Mouse (Mus musculus): ENCODE measurements around the gene Rab4a. TPM values are rescaled to one million over a fixed set of nuclear protein-coding genes. Genes with fewer than 3 reads are reported as not detected.

Gene Rab4a
- polyA plus RNA-seq, 1 experiment from 2014 or later = 36.3 TPM

DNA sequence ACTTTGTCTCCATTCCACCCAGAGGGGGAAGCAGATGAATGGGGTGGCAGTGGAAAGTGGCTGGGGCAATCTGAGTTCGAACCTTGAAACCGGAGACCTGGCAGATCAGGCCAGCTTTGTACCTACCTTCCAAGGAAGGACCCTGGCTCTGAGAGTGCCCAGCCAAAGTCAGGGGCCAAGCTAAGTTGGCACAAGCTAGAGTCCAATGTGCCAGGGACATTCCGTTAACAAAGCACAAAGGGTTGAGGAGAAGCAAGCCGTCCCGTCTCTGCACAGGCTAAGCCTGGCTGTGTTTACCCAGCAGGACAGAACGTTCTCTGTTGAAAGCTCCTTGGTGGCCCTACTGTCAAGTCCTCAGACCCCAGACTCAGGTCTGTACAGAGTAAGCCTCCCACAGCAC is 19.6 kb upstream of the Rab4a start:
- Histone ChIP-seq H3K4me3 (ENCODE audit: low read depth, low read length) (no peak overlapping the region), H3K36me3 (replicated peaks; ENCODE audit: insufficient read depth, low read length) (no peaks in the 10 kb centered on the region), H3K27ac (ENCODE audit: low read depth) (no peak overlapping the region), H3K27me3 (ENCODE audit: insufficient read depth, low read length) (no peaks in the 10 kb centered on the region), H3K4me1 (ENCODE audit: insufficient read depth) (peaks cover 4% of the 10 kb centered on the region), H3K9me3 (ENCODE audit: low read length) (no peaks in the 10 kb centered on the region), H3K4me2 (ENCODE audit: low read depth, low read length) (no peak overlapping the region), H3K9ac (replicated peaks) (no peak overlapping the region)
- TF ChIP-seq CTCF (IDR thresholded peaks at IDR 0.05; ENCODE audit: low read depth) (no peak), EP300 (IDR thresholded peaks at IDR 0.05; ENCODE audit: low read depth) (no peak)
- no peak for DNase-seq
- no peak for ATAC-seq
- WGBS (ENCODE audit: insufficient replicate concordance) = 84% methylated on average over 6 of the region's 6 CpGs

DNA sequence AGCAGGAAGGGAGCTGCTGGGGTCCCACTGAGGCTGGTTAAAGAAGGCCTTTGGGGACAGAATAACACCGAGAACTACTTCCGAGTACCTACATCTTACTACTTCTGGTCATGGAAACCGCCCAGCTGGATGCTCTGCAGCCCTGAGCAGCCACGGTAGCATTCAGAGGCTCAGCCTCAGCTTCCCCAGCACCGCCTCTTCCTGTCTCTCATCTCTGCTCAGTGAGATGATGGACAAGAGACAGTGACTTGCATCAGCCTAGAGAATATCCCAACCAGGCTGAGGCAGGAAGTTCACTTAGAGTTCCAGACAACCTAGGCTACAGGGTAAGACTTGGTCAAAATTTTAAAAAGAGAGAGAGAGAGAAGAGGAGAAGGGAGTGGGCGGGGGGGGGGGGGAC is 19.1 kb upstream of the Rab4a start:
- Histone ChIP-seq H3K27ac (ENCODE audit: low read depth) (no peak overlapping the region), H3K9me3 (ENCODE audit: low read length) (no peaks in the 10 kb centered on the region), H3K9ac (replicated peaks) (no peak overlapping the region), H3K4me1 (ENCODE audit: insufficient read depth) (peaks cover 4% of the 10 kb centered on the region; the same call in 1 of the 2 replicates), H3K4me2 (ENCODE audit: low read depth, low read length) (no peak overlapping the region), H3K27me3 (ENCODE audit: insufficient read depth, low read length) (no peaks in the 10 kb centered on the region), H3K4me3 (ENCODE audit: low read depth, low read length) (no peak overlapping the region), H3K36me3 (replicated peaks; ENCODE audit: insufficient read depth, low read length) (no peaks in the 10 kb centered on the region)
- ATAC-seq (no peak), DNase-seq (no peak)
- WGBS (ENCODE audit: insufficient replicate concordance) = 55% methylated on average over 6 of the region's 6 CpGs
- TF ChIP-seq CTCF (IDR thresholded peaks at IDR 0.05; ENCODE audit: low read depth) (no peak), EP300 (IDR thresholded peaks at IDR 0.05; ENCODE audit: low read depth) (no peak)

DNA sequence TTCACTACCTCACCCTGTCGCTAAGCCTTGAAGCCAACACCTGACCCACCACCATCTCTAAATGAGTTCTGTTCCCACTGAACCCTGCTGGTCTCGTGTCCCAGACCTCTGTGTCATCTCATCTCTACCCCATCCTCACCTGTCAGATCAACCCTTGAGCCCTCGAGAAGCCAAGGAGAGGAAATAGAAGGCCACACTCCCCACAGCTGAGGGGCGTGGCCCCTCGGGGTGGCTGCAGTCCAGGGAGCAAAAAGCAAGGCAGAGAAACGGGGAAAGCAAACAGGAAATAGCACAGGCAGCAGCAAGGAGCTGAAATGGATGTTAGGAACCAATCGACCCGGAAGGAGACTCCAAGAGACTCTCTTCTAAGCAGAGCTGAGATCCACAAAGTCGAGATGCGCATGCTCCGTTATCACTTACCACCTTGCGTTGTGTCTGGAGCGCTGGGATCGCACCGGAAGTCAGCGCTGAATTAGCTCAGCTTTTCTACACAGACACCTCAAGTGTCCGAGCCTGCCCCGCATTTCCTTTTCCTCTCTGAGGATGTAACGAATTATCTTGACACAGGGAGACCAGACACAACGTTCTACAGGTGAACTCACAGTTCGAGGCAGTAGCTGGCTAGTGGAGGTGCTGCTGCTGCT is 18.4 kb upstream of the Rab4a start:
- TF ChIP-seq EP300 (IDR thresholded peaks at IDR 0.05; ENCODE audit: low read depth) (no peak), CTCF (IDR thresholded peaks at IDR 0.05; ENCODE audit: low read depth) (no peak)
- DNase-seq (no peak), ATAC-seq (no peak)
- 34% methylated on average over 21 of the region's 21 CpGs for WGBS (ENCODE audit: insufficient replicate concordance)
- Histone ChIP-seq H3K4me3 (ENCODE audit: low read depth, low read length) (no peak overlapping the region), H3K27me3 (ENCODE audit: insufficient read depth, low read length) (no peaks in the 10 kb centered on the region), H3K9me3 (ENCODE audit: low read length) (no peaks in the 10 kb centered on the region), H3K27ac (ENCODE audit: low read depth) (no peak overlapping the region), H3K4me1 (ENCODE audit: insufficient read depth) (peaks cover 4% of the 10 kb centered on the region; the same call in 1 of the 2 replicates), H3K9ac (replicated peaks) (no peak overlapping the region), H3K4me2 (ENCODE audit: low read depth, low read length) (peak overlapping the region; percentile 47), H3K36me3 (replicated peaks; ENCODE audit: insufficient read depth, low read length) (no peaks in the 10 kb centered on the region)

DNA sequence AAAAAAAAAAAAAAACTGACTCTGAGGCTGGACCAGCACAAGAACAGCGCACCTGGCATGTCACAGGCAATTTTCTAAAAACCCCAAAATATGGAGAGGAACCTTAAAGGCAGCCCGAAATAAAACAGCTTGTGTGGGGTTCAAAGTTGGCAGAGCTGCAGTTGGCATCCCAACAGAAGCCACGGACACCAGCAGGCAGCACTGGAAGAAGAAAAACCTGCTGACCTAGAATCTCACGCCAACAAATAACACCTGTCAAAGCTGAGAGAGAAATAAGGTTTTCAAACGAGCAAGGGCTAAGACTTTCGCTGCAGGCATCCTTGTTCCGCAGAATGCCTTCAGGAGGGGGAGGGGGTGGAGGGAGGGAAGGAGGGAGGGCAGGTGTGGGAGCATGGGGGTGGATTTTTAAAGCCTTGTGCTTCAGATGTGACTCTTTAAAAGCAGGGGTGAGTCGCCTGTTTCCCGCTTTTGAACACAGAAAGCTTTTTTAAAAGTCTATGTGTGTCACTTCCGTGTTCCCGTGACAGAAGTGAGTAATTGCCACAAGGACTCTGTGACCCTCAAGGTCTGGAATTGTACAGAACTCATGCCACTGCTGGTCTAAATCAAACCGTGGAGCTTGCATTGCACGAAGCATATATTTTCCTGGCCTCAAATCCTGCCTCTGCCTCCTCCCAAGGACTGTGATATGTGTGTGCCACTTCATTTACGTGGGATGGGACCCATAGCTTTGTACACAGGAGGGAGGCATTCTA is 17.2 kb upstream of the Rab4a start:
- no peak overlapping the region for H3K4me2 ChIP-seq (ENCODE audit: low read depth, low read length)
- WGBS (ENCODE audit: insufficient replicate concordance) = 62% methylated on average over 14 of the region's 14 CpGs
- no peak for ATAC-seq
- no peak overlapping the region for H3K27ac ChIP-seq (ENCODE audit: low read depth)
- TF ChIP-seq EP300 (IDR thresholded peaks at IDR 0.05; ENCODE audit: low read depth) = no peak
- no peak for TF ChIP-seq CTCF (IDR thresholded peaks at IDR 0.05; ENCODE audit: low read depth)
- peaks cover 4% of the 10 kb centered on the region; the same call in 1 of the 2 replicates for H3K4me1 ChIP-seq (ENCODE audit: insufficient read depth)
- H3K36me3 ChIP-seq (replicated peaks; ENCODE audit: insufficient read depth, low read length) = no peaks in the 10 kb centered on the region
- H3K9ac ChIP-seq (replicated peaks) = no peak overlapping the region
- H3K4me3 ChIP-seq (ENCODE audit: low read depth, low read length) = no peak overlapping the region
- H3K27me3 ChIP-seq (ENCODE audit: insufficient read depth, low read length) = no peaks in the 10 kb centered on the region
- no peaks in the 10 kb centered on the region for H3K9me3 ChIP-seq (ENCODE audit: low read length)
- no peak for DNase-seq

DNA sequence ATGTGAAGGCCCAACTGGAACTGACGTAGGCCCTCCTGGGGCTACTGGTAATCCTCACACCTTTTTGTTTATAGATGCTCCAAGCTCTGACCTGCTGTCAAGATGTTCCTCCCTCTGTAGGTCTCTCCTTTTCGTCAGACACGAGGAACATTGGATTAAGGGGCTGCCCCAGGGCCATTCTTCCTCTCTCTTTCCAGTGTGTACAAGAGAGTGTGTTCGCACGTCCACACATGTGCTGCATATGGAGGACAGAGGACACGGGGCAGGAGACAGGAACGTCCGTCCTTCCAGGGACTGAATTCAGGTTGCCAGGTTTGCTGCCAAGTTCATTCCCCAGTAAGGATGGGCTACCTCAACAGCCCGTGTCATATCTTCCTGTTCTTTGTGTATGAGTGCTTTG is 16.3 kb upstream of the Rab4a start:
- Histone ChIP-seq H3K4me2 (ENCODE audit: low read depth, low read length) (no peak overlapping the region), H3K36me3 (replicated peaks; ENCODE audit: insufficient read depth, low read length) (no peaks in the 10 kb centered on the region), H3K27me3 (ENCODE audit: insufficient read depth, low read length) (no peaks in the 10 kb centered on the region), H3K4me3 (ENCODE audit: low read depth, low read length) (no peak overlapping the region), H3K4me1 (ENCODE audit: insufficient read depth) (peaks cover 4% of the 10 kb centered on the region; the same call in 1 of the 2 replicates), H3K9ac (replicated peaks) (no peak overlapping the region), H3K27ac (ENCODE audit: low read depth) (no peak overlapping the region), H3K9me3 (ENCODE audit: low read length) (no peaks in the 10 kb centered on the region)
- ATAC-seq (no peak), DNase-seq (no peak)
- WGBS (ENCODE audit: insufficient replicate concordance) = 63% methylated on average over 9 of the region's 9 CpGs
- no peak for TF ChIP-seq CTCF (IDR thresholded peaks at IDR 0.05; ENCODE audit: low read depth)
- TF ChIP-seq EP300 (IDR thresholded peaks at IDR 0.05; ENCODE audit: low read depth) = no peak

- ATAC-seq = peak; percentile 47; the same call in 1 of the 2 replicates
- Histone ChIP-seq H3K27ac (ENCODE audit: low read depth) (no peak overlapping the region), H3K36me3 (replicated peaks; ENCODE audit: insufficient read depth, low read length) (no peaks in the 10 kb centered on the region), H3K9me3 (ENCODE audit: low read length) (no peaks in the 10 kb centered on the region), H3K4me1 (ENCODE audit: insufficient read depth) (peaks cover 4% of the 10 kb centered on the region; the same call in 1 of the 2 replicates), H3K4me2 (ENCODE audit: low read depth, low read length) (no peak overlapping the region), H3K9ac (replicated peaks) (no peak overlapping the region), H3K27me3 (ENCODE audit: insufficient read depth, low read length) (no peaks in the 10 kb centered on the region), H3K4me3 (ENCODE audit: low read depth, low read length) (no peak overlapping the region)
- peak; percentile 91 for DNase-seq
- TF ChIP-seq CTCF (IDR thresholded peaks at IDR 0.05; ENCODE audit: low read depth) (peak; percentile 95), EP300 (IDR thresholded peaks at IDR 0.05; ENCODE audit: low read depth) (no peak)
- WGBS (ENCODE audit: insufficient replicate concordance) = under 1% methylated on average over 4 of the region's 4 CpGs
These were observed 15.8 kb upstream of the Rab4a start for GRCm38 (mm10) chr8:123789970-123790369.
